Mouse (Mus musculus) liver, adult 2 months (tissue): ENCODE results near the gene Snx19. TPM values are rescaled to one million over a fixed set of nuclear protein-coding genes. Genes with fewer than 3 reads are reported as not detected.

ENCODE experiments used
- DNase-seq: peaks from one replicate; pipeline ENCODE4 v3.0.0-alpha.2; 2011; ENCODE audit warnings: low read depth, low spot score; ENCODE audit errors: extremely low read depth
- H3K27ac ChIP-seq: fragments of 200-500 bp; replicated peaks from 2 replicates; pipeline ENCODE4 v1.5.1; 2012; ENCODE audit warnings: low read depth, mild to moderate bottlenecking, control low read depth, inconsistent platforms, low read length; ENCODE audit not compliant: insufficient read depth
- H3K27me3 ChIP-seq: fragments of 200-500 bp; 2 replicates; pipeline ENCODE4 v1.6.1; 2012; ENCODE audit warnings: mild to moderate bottlenecking, moderate library complexity, low read length, inconsistent platforms; ENCODE audit not compliant: control insufficient read depth, insufficient read depth
- H3K36me3 ChIP-seq: fragments of 200-500 bp; 2 replicates; pipeline ENCODE4 v1.6.1; 2012; ENCODE audit warnings: low read length, inconsistent platforms; ENCODE audit not compliant: control insufficient read depth, insufficient read depth
- H3K4me1 ChIP-seq: fragments of 200-500 bp; 2 replicates; pipeline ENCODE4 v1.6.1; 2011; ENCODE audit warnings: low read length; ENCODE audit not compliant: control insufficient read depth, insufficient read depth
- H3K4me3 ChIP-seq: fragments of 200-500 bp; 2 replicates; pipeline ENCODE4 v1.5.1; 2011; ENCODE audit warnings: low read depth, mild to moderate bottlenecking, control low read depth, low read length, moderate library complexity; ENCODE audit not compliant: insufficient read depth
- H3K79me2 ChIP-seq: fragments of 200-500 bp; 2 replicates; pipeline ENCODE4 v1.6.1; 2012; ENCODE audit warnings: inconsistent platforms, mild to moderate bottlenecking, low read length, moderate library complexity; ENCODE audit not compliant: control insufficient read depth, insufficient read depth
- H3K9ac ChIP-seq: fragments of 200-500 bp; 2 replicates; pipeline ENCODE4 v1.6.1; 2012; ENCODE audit warnings: low read depth, mild to moderate bottlenecking, control low read depth, inconsistent platforms, low read length
- CTCF ChIP-seq: fragments of 200-500 bp; IDR thresholded peaks from 2 replicates; pipeline ENCODE4 v1.5.1; 2011; ENCODE audit warnings: low read depth, low read length, control low read depth
- POLR2A ChIP-seq: fragments of 200-500 bp; IDR thresholded peaks from 2 replicates; pipeline ENCODE4 v1.6.1; 2011; ENCODE audit warnings: low read length, control low read depth; ENCODE audit not compliant: insufficient read depth; ENCODE audit errors: extremely low read depth
- WGBS: fragments of 180-500 bp; shearing (Covaris S2); methylation state at CpG from one replicate; pipeline ENCODE4 v1.1.7; 2018; 5-methylcytosine and 5-hydroxymethylcytosine counted together
- polyA plus RNA-seq: library from polyadenylated mRNA; depleted of rRNA; stranded (reverse); fragments of >200 nt; gene quantifications from 2 replicates; pipeline ENCODE4 v1.2.3, GENCODE M21; 2012
- total RNA-seq: library from RNA; depleted of rRNA; stranded (reverse); fragments of >200 nt; gene quantifications from 2 replicates; pipeline ENCODE4 v1.2.3, GENCODE M21; 2014

The Snx19 gene
- total and polyA plus RNA-seq, 2 experiments = 7.7 to 8.2 TPM

- Histone ChIP-seq H3K79me2 (no peaks in the 10 kb centered on the region), H3K27me3 (no peaks in the 10 kb centered on the region), H3K4me3 (no peak overlapping the region), H3K27ac (no peak overlapping the region), H3K9ac (no peak overlapping the region), H3K4me1 (no peaks in the 10 kb centered on the region), H3K36me3 (no peaks in the 10 kb centered on the region)
- WGBS = 84% methylated on average over 3 of the region's 3 CpGs
- no peak for DNase-seq
- no peak for TF ChIP-seq POLR2A
- no peak for TF ChIP-seq CTCF
These were observed 57.3 kb downstream of the Snx19 start for GRCm38 (mm10) chr9:30484183-30484582.

DNA sequence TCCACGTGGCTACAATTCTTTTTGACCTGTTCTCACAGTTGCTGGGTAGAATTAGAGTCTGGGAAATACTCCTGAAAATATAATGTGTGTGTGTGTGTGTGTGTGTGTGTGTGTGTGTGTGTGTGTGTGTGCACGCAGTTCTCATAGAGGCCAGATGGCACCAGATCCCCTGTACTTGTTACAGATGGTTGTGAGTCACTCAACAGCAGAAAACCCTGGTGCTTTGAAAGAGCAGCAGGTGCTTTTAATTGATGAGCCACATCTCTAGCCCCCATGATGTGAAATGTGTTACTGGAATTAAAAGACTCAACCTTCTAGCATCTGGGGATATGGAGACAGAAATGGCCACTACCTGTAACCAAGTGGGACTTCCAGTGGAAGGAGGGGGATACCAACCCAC lies 58.3 kb downstream of the Snx19 start:
- 82% methylated on average over 2 of the region's 2 CpGs for WGBS

DNA sequence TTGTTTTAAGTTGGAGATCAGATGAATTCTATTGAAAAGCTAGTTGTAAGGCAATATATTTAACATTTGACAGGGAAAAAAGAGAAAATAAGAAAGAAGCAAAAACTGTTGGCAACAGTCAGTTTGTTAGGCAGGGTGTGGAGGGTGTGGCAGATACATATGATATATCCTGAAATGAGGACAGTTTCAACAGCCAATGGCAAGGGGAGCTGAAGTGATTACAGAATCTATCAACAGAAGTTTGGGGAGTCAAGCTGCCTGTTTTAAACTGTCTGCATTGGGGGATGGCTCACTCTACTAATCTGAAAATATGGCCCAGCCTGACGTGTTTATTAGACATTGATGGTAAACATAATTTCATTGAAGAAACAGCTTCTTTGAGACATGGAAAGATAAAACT lies 61.5 kb downstream of the Snx19 start:
- 87% methylated on average over 1 of the region's 1 CpGs for WGBS
- TF ChIP-seq POLR2A = no peak
- DNase-seq = no peak

More for the DNA sequence above, 58.3 kb downstream of the Snx19 start:
- no peak overlapping the region for H3K4me3 ChIP-seq
- no peak for TF ChIP-seq CTCF
- TF ChIP-seq POLR2A = no peak
- H3K36me3 ChIP-seq = no peaks in the 10 kb centered on the region
- no peak overlapping the region for H3K9ac ChIP-seq
- no peak overlapping the region for H3K27ac ChIP-seq
- DNase-seq = no peak
- H3K4me1 ChIP-seq = no peaks in the 10 kb centered on the region
- H3K27me3 ChIP-seq = no peaks in the 10 kb centered on the region
- no peaks in the 10 kb centered on the region for H3K79me2 ChIP-seq

DNA sequence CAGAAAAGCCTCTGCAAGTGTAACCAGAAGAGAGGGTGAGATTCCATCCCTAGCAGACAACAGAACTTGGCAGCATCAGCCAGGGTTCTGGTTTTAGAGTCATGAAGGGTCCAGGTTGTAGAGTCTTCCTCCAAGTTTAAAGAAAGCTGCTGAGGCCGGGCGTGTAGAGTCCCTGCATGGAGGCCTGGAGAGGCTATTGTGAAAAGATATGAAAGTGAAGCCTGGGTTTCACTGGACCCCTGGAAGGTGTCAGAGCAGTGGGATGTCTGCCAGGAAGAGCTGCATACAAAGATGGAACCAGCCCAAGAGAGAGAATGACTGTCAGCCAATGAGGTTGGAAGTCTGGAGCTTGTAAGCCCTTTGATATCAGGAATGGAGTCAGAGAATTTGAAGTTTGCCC lies 67.5 kb downstream of the Snx19 start:
- Histone ChIP-seq H3K4me1 (no peaks in the 10 kb centered on the region), H3K27ac (no peak overlapping the region), H3K79me2 (no peaks in the 10 kb centered on the region), H3K9ac (no peak overlapping the region), H3K36me3 (no peaks in the 10 kb centered on the region), H3K27me3 (no peaks in the 10 kb centered on the region), H3K4me3 (no peak overlapping the region)
- TF ChIP-seq CTCF (no peak), POLR2A (no peak)
- 95% methylated on average over 2 of the region's 2 CpGs for WGBS
- DNase-seq = no peak

More for the DNA sequence above, 61.5 kb downstream of the Snx19 start:
- Histone ChIP-seq H3K4me1 (no peaks in the 10 kb centered on the region), H3K27me3 (no peaks in the 10 kb centered on the region), H3K9ac (no peak overlapping the region), H3K4me3 (no peak overlapping the region), H3K36me3 (no peaks in the 10 kb centered on the region), H3K27ac (no peak overlapping the region), H3K79me2 (no peaks in the 10 kb centered on the region)

GRCm38 (mm10) chr9:30508966-30509365 lies 82.1 kb downstream of the Snx19 start:
- no peak for TF ChIP-seq POLR2A
- TF ChIP-seq CTCF = no peak
- no peaks in the 10 kb centered on the region for H3K4me1 ChIP-seq
- H3K36me3 ChIP-seq = no peaks in the 10 kb centered on the region
- H3K27me3 ChIP-seq = 0 out of 2 replicates have a peak, but pooled peaks cover 2% of the 10 kb centered on the region
- no peak for DNase-seq
- H3K4me3 ChIP-seq = no peak overlapping the region
- H3K27ac ChIP-seq = no peak overlapping the region
- whole genome bisulfite sequencing = 74% methylated on average over 5 of the region's 5 CpGs
- no peaks in the 10 kb centered on the region for H3K79me2 ChIP-seq
- H3K9ac ChIP-seq = no peak overlapping the region

GRCm38 (mm10) chr9:30515953-30516352 lies 89.0 kb downstream of the Snx19 start:
- no peak overlapping the region for H3K4me3 ChIP-seq
- no peak overlapping the region for H3K9ac ChIP-seq
- H3K27me3 ChIP-seq = 0 out of 2 replicates have a peak, but pooled peaks cover 2% of the 10 kb centered on the region
- no peaks in the 10 kb centered on the region for H3K4me1 ChIP-seq
- H3K79me2 ChIP-seq = no peaks in the 10 kb centered on the region
- H3K27ac ChIP-seq = no peak overlapping the region
- TF ChIP-seq CTCF (no peak), POLR2A (no peak)
- H3K36me3 ChIP-seq = no peaks in the 10 kb centered on the region
- no peak for DNase-seq
